Mouse (Mus musculus): ENCODE results near the gene Exoc4.

Gene Exoc4

GRCm38 (mm10) chr6:33248894-33249758 lies at the start of gene Exoc4:
Gene Exoc4 (plus strand): TSS chr6:33249085.
- peak; percentile 67 for DNase-seq (ENCODE audit: low spot score)

DNA sequence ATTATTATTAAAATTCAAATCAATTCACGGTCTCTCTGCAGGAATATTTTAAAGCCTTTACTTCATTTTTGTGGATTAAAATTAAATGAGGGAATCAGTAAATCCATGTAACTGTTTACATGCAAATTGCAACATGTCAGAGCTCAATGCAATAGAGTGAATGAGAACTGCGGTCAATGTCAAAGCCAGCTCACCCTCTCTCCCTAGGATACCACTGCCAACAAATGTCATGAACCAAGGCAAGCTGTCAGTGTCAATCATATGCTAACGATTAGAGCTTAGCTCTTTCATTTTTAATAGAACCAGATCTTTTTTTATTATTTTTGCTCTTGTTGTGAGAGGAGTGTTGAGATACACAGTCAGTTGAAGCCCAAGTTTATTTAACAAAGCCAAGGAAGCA lies 30.1 kb upstream of the Exoc4 start:
- DNase-seq (ENCODE audit: low spot score), result no peak

DNA sequence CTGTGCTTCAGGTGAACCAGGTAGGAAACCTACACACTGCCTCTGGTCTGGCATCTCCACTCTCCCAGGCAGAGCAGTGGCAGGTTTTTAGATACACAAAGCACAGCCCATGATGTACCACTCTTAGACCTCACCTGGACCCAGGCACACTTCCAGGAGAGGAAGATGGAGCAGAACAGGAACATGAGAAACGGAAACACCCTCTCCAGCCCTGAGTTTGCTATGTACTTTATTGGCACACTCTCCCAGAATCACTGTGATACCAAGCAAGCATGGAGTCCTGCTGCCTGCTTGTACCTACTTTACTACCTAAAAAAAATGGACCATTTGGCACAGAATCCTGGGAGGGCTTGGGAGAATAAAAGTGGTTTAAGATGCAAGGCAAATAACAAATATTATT lies 22.2 kb upstream of the Exoc4 start:
- DNase-seq (ENCODE audit: low spot score), result no peak

DNA sequence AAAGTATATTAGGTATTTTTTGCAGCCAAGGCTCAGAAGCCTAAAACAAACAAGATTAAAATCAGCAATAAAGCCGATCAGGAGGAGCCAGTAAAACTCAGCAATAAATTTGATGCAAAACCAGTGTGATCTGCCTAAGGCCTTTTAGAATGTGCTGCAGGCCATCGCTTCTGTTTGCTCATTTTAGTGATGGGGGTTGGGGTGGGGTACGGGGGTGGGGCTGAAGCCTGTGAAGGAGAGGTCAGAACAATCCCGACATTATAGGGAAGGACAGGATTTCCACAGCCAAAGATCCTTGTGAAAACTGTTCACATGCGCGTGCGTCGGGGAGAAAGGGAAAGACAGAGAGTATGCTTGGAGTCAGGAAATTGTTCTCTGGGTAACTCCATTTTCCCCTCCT lies 21.5 kb upstream of the Exoc4 start:
- DNase-seq (ENCODE audit: low spot score), result no peak

DNA sequence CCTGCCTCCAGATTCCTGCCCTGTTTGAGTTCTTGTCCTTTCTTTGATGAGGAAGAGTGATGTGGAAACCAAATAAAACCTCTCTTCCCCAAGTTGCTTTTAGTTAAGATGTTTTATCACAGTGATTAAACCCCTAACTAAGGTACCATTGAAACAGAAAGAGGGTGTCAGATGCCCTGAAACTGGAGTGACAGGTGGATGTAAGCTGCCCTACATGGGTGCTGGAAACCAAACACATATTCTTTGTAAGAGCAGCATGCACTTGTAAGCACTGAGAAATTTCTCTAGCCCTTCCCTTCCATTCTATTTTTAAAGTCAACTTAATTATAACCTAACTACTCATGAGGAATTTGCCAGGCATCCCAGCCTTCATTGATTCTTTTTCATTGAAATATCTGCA lies 7.6 kb upstream of the Exoc4 start:
- no peak for DNase-seq (ENCODE audit: low spot score)

DNA sequence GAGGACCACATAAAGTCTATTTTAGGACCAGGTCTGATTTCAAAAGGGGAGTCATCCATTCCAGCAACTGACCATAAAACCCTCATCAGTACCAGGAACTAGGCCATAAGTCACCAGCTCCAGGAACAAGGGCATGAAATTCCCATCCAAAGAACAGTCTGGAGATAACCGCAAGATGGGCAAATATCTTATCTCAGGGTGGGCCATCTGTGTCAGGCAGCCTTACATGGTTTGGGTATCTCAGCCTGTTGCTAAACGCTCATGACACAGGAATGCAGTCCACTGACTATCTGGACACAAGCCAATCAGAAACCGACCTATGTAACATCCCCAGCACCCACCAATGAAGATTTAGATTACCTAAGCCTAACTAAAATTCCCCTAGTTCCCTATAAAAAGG lies 4.3 kb upstream of the Exoc4 start:
- DNase-seq (ENCODE audit: low spot score), result no peak

GRCm38 (mm10) chr6:33247146-33247545 lies 1.7 kb upstream of the Exoc4 start:
- DNase-seq (ENCODE audit: low spot score), result no peak

GRCm38 (mm10) chr6:33247576-33248355 lies 1.1 kb upstream of the Exoc4 start:
- DNase-seq (ENCODE audit: low spot score), result no peak

- DNase-seq (ENCODE audit: low spot score), result no peak
Observed at GRCm38 (mm10) chr6:33256638-33257037, 7.8 kb downstream of the Exoc4 start.

DNA sequence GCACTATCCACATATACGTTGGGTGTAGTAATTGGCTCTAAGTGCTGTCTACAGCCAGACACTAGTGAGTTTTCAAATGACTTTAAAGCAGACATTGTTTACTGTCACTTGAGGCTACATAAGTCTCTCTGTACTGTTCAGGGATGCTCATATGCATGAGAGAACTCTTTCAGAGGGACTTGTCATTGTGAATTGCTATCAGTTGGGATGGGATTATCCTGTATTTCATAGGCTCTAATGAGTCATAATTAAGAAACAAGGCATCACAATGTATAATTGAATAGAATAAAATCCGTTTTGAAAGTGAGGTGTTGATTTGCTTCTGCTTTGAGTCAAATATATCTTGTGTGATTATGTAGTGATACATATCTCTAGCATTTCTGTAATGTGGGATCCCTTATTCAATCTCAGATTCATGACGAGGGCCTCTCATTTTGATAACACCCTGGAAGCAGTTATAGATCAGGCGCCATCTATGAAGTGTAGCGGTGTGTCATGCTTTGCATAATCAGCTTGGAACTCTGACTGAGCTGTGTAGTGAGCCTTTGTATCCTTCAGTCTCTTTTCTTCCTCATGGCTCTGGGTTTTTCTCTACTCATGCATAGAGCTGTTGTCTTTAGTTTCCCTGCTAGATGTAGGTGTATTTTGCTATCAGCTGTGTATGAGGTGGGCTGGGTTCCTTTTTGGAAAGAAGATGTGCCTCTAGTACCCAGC lies 8.3 kb downstream of the Exoc4 start:
- no peak for DNase-seq (ENCODE audit: low spot score)

- no peak for DNase-seq (ENCODE audit: low spot score)
Observed at GRCm38 (mm10) chr6:33259926-33260325, 11.0 kb downstream of the Exoc4 start.

DNA sequence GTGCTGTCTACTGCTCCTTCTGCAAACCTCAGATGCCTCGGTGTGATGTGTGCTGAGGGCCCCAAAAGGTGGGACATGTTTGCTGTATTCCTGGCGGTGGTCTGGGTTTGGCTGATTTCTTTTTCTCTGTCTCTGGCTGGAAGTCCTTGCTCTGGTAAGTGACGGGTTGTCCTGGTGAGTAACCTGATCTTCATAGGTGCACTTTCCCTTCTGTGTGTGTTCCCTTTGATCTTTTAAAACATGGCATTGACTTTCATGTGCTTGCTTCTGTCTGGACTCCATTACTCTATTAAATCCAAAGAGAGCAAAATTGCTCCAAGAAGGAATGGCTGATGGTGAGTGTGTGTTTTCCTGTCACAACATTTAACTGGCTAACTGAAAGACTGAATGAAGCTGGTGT lies 12.7 kb downstream of the Exoc4 start:
- no peak for DNase-seq (ENCODE audit: low spot score)

GRCm38 (mm10) chr6:33263950-33264349 lies 15.1 kb downstream of the Exoc4 start:
- no peak for DNase-seq (ENCODE audit: low spot score)

DNA sequence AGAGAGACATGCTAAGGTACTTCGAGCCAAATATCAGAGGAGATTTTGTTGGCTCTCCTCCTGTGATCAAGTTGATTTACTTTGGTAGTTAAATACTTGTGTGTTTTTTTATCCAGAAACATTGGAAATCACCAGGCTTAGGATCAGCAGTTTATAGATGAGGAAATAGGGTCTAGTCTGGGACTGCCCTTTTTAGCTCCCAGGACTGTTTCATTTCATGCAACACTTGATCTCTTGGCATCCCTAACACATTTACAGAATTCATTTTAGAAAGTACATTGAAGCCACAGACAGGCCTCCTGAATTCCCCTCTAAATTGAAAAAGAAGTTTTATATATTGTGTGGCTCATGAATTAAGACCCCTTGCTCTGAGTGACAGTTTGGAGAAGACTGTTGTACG lies 15.5 kb downstream of the Exoc4 start:
- DNase-seq (ENCODE audit: low spot score), result no peak

DNA sequence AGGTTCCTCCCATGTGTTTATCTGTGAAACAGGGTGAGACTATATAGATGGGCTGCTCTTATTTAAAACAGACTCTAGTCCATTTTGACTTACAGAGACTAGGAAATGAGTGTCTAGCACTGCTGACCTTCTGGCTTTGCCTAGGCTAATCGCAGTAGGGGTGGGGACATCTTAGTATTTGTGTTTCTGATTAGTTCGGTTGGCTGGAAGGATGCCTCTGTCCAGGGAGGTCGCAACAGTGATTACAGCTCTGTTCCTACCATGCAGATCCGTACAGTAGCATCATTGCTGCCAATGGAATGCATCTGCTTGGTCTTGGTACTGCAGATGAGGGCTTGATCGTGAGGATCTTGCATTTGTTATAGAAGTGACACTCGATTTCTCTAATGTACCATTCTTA lies 18.7 kb downstream of the Exoc4 start:
- DNase-seq (ENCODE audit: low spot score), result no peak

DNA sequence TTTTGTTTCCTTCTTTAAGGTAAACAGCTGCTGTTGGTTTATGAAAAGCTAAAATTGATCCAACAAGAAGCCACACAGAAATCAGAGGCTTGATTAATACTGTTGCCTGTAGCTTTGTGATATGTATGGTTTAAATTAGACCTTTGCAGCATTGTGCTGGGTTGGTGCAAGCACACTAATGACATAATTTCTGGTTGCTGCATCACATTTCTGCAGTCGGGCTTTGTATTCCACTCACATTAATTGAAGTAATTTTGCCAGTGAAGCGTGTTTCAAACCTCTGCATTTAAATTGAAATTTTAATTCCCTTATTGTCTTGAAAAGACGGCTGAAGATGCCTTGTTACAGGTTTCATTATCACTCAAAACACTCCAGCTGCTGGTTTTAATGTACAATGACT lies 34.6 kb downstream of the Exoc4 start:
- no peak for DNase-seq (ENCODE audit: low spot score)

DNA sequence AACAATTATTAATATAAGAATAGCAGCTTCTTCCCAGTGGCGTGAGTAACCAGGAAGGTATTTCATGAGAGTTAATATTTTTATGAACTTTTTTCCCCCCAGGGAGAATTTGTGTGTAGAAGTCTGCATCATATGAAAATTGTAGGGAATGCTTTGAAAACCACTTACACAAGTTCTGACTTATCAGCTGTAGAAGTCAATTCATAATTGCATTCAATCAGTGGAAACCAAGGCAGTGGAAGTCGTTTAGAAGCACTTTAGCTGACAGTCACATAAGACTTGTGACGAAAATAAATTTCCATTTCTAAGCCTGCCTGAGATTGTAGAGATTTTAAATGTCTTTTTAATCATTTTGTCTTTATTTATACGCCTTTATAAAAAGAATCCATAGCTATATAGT lies 35.1 kb downstream of the Exoc4 start:
- no peak for DNase-seq (ENCODE audit: low spot score)

GRCm38 (mm10) chr6:33286376-33286775 lies 37.5 kb downstream of the Exoc4 start:
- no peak for DNase-seq (ENCODE audit: low spot score)

- DNase-seq (ENCODE audit: low spot score), result no peak
Observed at GRCm38 (mm10) chr6:33294626-33295025, 45.7 kb downstream of the Exoc4 start.

DNA sequence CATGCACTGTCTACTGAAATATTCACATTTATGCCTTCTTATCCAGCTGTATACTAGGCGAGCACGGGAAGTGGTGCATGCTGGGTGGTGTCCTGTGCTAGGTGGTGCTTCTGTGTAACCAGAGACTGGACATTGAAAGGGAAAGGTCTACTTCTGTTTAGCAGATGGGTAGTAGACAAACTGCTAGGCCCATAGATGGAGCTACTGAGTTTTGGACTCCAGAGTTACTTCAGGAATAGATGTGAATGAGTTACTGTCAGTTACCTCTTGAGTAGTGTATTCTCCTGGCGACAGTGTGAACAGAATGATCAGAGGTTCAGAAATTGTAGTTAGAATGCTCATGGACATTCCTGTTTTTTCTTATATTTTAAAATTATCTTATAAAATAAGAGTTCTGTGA lies 48.7 kb downstream of the Exoc4 start:
- DNase-seq (ENCODE audit: low spot score), result no peak

DNA sequence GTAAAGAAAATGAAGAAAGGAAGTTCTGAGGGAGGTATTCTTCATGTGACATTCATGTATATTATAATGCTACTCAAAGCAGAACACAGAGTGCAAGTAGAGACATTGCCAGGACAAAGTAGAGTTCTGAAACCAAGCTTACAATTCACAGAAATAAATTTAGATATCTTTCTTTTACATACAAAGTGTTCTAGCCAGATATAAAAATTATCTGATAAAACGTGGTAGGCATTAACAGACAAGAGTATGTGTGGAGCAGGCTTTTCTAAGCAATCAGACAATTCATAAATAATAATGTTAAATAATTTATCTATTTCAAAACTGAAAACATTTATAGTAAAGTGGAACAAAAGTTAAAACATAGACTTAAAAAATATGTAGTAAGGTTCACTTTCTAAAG lies 49.9 kb downstream of the Exoc4 start:
- no peak for DNase-seq (ENCODE audit: low spot score)

GRCm38 (mm10) chr6:33305996-33306395 lies 57.1 kb downstream of the Exoc4 start:
- DNase-seq (ENCODE audit: low spot score), result no peak

- DNase-seq (ENCODE audit: low spot score), result no peak
Observed at GRCm38 (mm10) chr6:33308646-33309045, 59.8 kb downstream of the Exoc4 start.
